Mouse (Mus musculus): ENCODE measurements around the gene Zc3h4. TPM values are rescaled to one million over a fixed set of nuclear protein-coding genes. Genes with fewer than 3 reads are reported as not detected.
A peak's percentile ranks its signal among the peaks of the same experiment; 100 is the strongest.

The Zc3h4 gene
- polyA plus RNA-seq, 1 experiment from 2014 or later = 16.4 TPM

DNA sequence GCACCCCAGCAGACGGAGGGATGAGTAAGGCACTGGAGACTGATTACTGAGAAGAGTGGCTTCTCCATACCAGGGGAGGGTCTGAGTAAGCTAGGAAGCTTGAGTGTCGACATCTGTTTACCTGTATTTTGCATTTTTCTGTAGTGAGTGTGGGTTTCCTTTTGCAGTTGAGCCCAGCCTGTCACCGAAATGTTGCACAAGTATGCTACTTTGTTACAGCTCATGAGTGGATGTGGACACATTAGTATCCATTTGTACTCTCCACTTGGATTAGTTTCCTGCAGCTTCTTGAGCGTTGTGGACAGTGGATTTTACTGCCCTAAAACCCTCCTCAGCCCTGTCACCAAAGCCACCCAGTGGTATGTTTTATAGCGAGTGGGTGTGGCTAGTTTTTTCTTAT, 18.0 kb downstream of the Zc3h4 start:
- ATAC-seq (replicated peaks; ENCODE audit: low FRiP score, low TSS enrichment, low read depth) (no peak), DNase-seq (ENCODE audit: low spot score) (no peak)
- Histone ChIP-seq H3K9ac (ENCODE audit: low read length) (no peak overlapping the region), H3K4me3 (ENCODE audit: low read depth, low read length) (no peak overlapping the region), H3K27ac (ENCODE audit: low read depth) (no peak overlapping the region), H3K4me1 (replicated peaks; ENCODE audit: control insufficient read depth, insufficient read depth, low read length) (no peaks in the 10 kb centered on the region), H3K9me3 (ENCODE audit: control insufficient read depth, low read length) (no peaks in the 10 kb centered on the region), H3K4me2 (ENCODE audit: low read length) (no peak overlapping the region), H3K27me3 (replicated peaks; ENCODE audit: control insufficient read depth, insufficient read depth, low read length) (no peaks in the 10 kb centered on the region), H3K36me3 (ENCODE audit: control insufficient read depth, insufficient read depth, low read length) (peaks cover 77% of the 10 kb centered on the region)
- WGBS = 86% methylated on average over 5 of the region's 5 CpGs

DNA sequence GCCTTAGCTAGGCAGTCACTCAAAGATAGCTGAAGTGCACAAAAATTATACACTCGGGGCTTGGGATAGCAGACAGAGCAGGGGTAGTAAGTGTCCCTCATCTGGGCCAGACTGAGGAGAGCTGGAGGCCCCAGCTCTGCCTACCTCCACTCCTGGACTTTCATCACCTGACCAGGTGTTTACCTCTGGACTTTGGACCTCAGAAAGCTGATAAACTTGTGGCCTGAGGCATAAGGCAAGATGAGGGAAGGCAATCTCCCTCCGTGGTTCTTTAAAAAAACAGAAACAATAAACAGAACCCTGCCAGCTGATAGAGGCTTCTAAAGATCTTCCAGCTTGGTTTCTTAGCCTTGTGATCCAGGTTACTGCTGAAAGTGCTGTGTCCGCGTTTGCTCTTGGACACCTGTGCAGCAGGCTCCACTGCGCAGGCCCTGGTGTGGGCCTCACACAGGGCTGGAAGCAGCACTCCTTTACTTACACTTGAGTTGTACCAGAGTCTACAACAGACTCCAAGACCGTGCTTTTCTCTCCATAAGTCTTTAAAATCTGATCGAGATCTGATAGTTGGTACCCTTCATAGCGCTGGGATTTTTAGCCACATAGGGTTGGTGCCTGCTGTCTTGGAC, 19.9 kb downstream of the Zc3h4 start:
- 85% methylated on average over 8 of the region's 8 CpGs for WGBS
- Histone ChIP-seq H3K4me3 (ENCODE audit: low read depth, low read length) (no peak overlapping the region), H3K27ac (ENCODE audit: low read depth) (peak overlapping the region; percentile 27; the same call in 1 of the 2 replicates), H3K9ac (ENCODE audit: low read length) (no peak overlapping the region), H3K4me1 (replicated peaks; ENCODE audit: control insufficient read depth, insufficient read depth, low read length) (no peaks in the 10 kb centered on the region), H3K4me2 (ENCODE audit: low read length) (no peak overlapping the region), H3K36me3 (ENCODE audit: control insufficient read depth, insufficient read depth, low read length) (peaks cover 96% of the 10 kb centered on the region), H3K9me3 (ENCODE audit: control insufficient read depth, low read length) (no peaks in the 10 kb centered on the region), H3K27me3 (replicated peaks; ENCODE audit: control insufficient read depth, insufficient read depth, low read length) (no peaks in the 10 kb centered on the region)
- no peak for DNase-seq (ENCODE audit: low spot score)
- ATAC-seq (replicated peaks; ENCODE audit: low FRiP score, low TSS enrichment, low read depth) = peak; percentile 69; the same call in 1 of the 2 replicates

DNA sequence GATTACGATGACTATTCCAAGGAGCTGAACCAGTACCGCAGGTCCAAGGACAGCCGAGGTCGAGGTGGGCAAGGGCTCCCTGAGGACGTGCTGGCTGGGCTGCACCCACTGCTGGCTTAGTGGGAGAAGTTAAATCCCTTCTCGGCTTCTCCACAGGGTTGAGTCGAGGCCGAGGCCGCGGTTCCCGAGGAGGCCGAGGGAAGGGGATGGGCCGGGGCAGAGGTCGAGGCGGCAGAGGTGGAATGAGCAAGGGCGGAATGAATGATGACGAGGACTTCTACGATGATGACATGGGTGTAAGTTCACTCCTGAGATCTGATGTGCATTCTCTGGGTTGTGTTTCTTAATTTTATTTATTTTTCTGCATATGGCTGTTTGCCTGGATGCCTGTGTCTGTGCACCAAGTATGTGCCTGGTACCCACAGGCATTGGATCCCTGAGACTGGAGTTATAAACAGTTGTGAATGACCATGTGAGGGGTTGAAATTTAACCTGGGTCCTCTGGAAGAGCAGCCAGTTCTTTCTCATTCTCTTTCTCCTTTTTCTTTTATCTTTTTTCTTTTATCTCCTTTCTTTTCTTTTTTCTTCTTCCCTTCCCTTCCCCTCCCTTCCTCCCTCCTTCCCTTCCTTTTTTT, 21.6 kb downstream of the Zc3h4 start:
- Histone ChIP-seq H3K4me3 (ENCODE audit: low read depth, low read length) (no peak overlapping the region), H3K4me2 (ENCODE audit: low read length) (no peak overlapping the region), H3K4me1 (replicated peaks; ENCODE audit: control insufficient read depth, insufficient read depth, low read length) (no peaks in the 10 kb centered on the region), H3K27me3 (replicated peaks; ENCODE audit: control insufficient read depth, insufficient read depth, low read length) (no peaks in the 10 kb centered on the region), H3K9ac (ENCODE audit: low read length) (no peak overlapping the region), H3K9me3 (ENCODE audit: control insufficient read depth, low read length) (no peaks in the 10 kb centered on the region), H3K36me3 (ENCODE audit: control insufficient read depth, insufficient read depth, low read length) (peaks cover 100% of the 10 kb centered on the region), H3K27ac (ENCODE audit: low read depth) (no peak overlapping the region)
- 89% methylated on average over 18 of the region's 18 CpGs for WGBS
- DNase-seq (ENCODE audit: low spot score) = no peak
- no peak for ATAC-seq (replicated peaks; ENCODE audit: low FRiP score, low TSS enrichment, low read depth)

DNA sequence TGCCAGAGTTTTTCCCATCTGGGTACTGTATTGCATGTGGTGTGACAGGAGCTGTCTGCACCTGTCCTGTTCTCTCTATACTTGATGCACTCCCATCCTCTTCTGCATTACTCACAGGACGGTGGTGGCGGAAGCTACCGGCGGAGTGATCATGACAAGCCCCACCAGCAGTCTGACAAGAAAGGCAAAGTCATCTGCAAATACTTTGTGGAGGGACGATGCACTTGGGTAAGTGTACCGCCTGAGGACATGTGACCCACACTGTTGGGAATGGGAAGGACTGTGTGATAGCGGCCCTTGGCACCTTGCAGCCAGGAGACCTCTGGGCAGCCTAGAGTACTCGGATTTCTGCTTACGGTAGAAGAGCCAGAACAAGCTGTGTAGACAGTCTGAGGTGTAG, 23.0 kb downstream of the Zc3h4 start:
- Histone ChIP-seq H3K9me3 (ENCODE audit: control insufficient read depth, low read length) (no peaks in the 10 kb centered on the region), H3K36me3 (ENCODE audit: control insufficient read depth, insufficient read depth, low read length) (peaks cover 100% of the 10 kb centered on the region), H3K27ac (ENCODE audit: low read depth) (no peak overlapping the region), H3K4me1 (replicated peaks; ENCODE audit: control insufficient read depth, insufficient read depth, low read length) (no peaks in the 10 kb centered on the region), H3K9ac (ENCODE audit: low read length) (no peak overlapping the region), H3K4me3 (ENCODE audit: low read depth, low read length) (no peak overlapping the region), H3K27me3 (replicated peaks; ENCODE audit: control insufficient read depth, insufficient read depth, low read length) (no peaks in the 10 kb centered on the region), H3K4me2 (ENCODE audit: low read length) (no peak overlapping the region)
- 92% methylated on average over 9 of the region's 9 CpGs for WGBS
- ATAC-seq (replicated peaks; ENCODE audit: low FRiP score, low TSS enrichment, low read depth) (no peak), DNase-seq (ENCODE audit: low spot score) (no peak)

DNA sequence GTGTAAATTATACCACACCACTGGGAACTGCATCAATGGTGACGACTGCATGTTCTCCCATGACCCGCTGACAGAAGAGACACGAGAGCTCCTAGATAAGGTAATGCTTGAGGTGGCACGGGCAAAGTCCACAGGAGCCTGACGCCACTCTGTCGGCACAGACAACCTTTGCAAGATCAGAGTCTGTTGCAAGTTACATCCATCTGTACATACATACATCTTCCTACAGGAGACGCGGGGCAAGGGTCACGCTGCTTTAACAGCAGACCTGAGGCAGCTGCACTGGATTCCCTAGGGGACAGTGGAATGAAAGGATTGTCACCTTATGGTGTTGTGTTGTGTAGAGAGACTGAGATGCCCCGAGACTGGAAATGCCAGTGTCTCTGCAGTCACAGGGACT, 25.0 kb downstream of the Zc3h4 start:
- no peak for ATAC-seq (replicated peaks; ENCODE audit: low FRiP score, low TSS enrichment, low read depth)
- H3K9ac ChIP-seq (ENCODE audit: low read length) = no peak overlapping the region

DNA sequence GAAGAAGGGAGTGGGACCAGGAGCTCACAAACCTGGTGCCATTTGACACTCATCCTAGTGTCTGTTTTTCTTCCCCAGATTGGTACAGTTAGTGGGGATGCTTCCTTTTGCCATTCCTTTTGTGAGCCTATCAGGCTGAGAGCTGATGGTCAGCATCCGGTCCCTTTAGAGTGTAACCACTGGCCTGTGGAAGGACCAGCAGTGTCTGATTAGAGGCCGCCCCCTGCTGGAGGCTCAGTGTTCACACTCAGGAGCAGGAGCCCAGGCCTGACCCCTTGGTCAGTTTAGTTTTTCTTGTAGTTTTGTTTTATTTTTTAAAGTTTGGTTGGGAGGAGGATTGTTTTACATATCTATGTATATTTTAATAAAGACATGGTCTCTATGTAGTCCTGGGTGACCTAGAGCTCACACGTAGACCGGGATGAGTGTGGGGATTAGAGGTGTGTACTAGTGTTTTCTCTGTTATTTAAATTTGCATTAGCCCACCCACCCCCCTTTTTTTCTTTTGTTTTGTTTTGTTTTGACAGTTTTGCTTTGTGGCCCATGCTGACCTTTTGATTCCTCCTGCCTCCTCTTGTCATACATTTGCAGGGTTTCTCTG, 25.5 kb downstream of the Zc3h4 start:
- no peaks in the 10 kb centered on the region for H3K4me1 ChIP-seq (replicated peaks; ENCODE audit: control insufficient read depth, insufficient read depth, low read length)
- H3K36me3 ChIP-seq (ENCODE audit: control insufficient read depth, insufficient read depth, low read length) = peaks cover 100% of the 10 kb centered on the region
- no peaks in the 10 kb centered on the region for H3K27me3 ChIP-seq (replicated peaks; ENCODE audit: control insufficient read depth, insufficient read depth, low read length)
- no peaks in the 10 kb centered on the region for H3K9me3 ChIP-seq (ENCODE audit: control insufficient read depth, low read length)
- 62% methylated on average over 4 of the region's 4 CpGs for WGBS
- ATAC-seq (replicated peaks; ENCODE audit: low FRiP score, low TSS enrichment, low read depth) (0 out of 2 replicates have a peak, but pooled peaks have one; percentile 70), DNase-seq (ENCODE audit: low spot score) (peak; percentile 83)
- H3K9ac ChIP-seq (ENCODE audit: low read length) = no peak overlapping the region
- H3K4me3 ChIP-seq (ENCODE audit: low read depth, low read length) = no peak overlapping the region
- H3K4me2 ChIP-seq (ENCODE audit: low read length) = no peak overlapping the region
- H3K27ac ChIP-seq (ENCODE audit: low read depth) = no peak overlapping the region

More for the DNA sequence above, 25.0 kb downstream of the Zc3h4 start:
- no peak for DNase-seq (ENCODE audit: low spot score)
- Histone ChIP-seq H3K4me1 (replicated peaks; ENCODE audit: control insufficient read depth, insufficient read depth, low read length) (no peaks in the 10 kb centered on the region), H3K36me3 (ENCODE audit: control insufficient read depth, insufficient read depth, low read length) (peaks cover 100% of the 10 kb centered on the region), H3K9me3 (ENCODE audit: control insufficient read depth, low read length) (no peaks in the 10 kb centered on the region), H3K4me2 (ENCODE audit: low read length) (no peak overlapping the region), H3K4me3 (ENCODE audit: low read depth, low read length) (no peak overlapping the region), H3K27ac (ENCODE audit: low read depth) (no peak overlapping the region), H3K27me3 (replicated peaks; ENCODE audit: control insufficient read depth, insufficient read depth, low read length) (no peaks in the 10 kb centered on the region)
- WGBS = 84% methylated on average over 10 of the region's 10 CpGs

DNA sequence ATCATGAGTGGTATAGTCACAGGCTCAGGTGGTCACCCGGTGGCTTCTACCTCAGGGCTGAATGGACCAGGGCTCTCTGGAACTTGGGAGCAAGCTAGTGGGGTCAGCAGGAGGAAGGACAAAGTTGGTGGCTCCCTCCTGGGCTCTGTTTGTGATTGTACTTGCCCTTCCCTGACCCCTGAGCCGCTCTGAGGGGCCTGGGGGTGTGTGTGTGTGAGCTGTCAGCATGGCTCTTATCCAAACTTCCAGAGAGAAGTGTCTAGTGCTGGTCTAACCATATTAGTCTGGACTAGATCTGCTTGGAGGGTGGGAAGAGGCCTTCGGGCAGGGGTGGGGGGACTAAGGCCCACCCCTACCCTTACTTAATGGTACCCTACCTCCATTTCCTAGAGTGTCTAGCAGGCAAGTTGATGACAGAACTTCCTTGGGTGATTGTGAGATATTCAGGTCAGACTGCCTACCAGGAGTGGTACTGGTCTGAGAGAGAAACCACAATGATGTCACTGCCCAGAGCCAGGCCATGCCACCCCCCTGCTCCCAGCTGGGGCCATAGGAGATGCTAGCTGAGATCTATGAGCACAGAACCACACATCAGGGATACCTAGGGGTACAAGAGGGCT, 32.8 kb downstream of the Zc3h4 start:
- Histone ChIP-seq H3K36me3 (ENCODE audit: control insufficient read depth, insufficient read depth, low read length) (peaks cover 85% of the 10 kb centered on the region), H3K27me3 (replicated peaks; ENCODE audit: control insufficient read depth, insufficient read depth, low read length) (no peaks in the 10 kb centered on the region), H3K27ac (ENCODE audit: low read depth) (no peak overlapping the region), H3K4me2 (ENCODE audit: low read length) (no peak overlapping the region), H3K9me3 (ENCODE audit: control insufficient read depth, low read length) (no peaks in the 10 kb centered on the region), H3K4me1 (replicated peaks; ENCODE audit: control insufficient read depth, insufficient read depth, low read length) (no peaks in the 10 kb centered on the region), H3K4me3 (ENCODE audit: low read depth, low read length) (no peak overlapping the region), H3K9ac (ENCODE audit: low read length) (no peak overlapping the region)
- 79% methylated on average over 3 of the region's 3 CpGs for WGBS
- DNase-seq (ENCODE audit: low spot score) = no peak
- ATAC-seq (replicated peaks; ENCODE audit: low FRiP score, low TSS enrichment, low read depth) = no peak

DNA sequence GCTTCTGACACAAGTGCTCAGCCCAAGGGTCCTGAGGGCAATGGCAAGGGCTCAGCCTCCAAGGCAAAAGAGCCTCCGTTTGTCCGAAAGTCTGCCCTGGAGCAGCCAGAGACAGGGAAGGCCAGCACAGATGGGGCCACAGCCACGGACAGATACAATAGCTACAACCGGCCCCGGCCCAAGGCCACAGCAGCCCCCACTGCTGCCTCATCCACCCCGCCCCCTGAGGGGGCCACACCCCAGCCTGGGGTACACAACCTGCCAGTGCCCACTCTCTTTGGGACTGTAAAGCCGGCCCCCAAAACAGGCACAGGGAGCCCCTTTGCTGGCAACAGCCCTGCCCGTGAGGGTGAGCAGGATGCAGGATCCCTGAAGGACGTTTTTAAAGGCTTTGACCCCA, 34.4 kb downstream of the Zc3h4 start:
- H3K9me3 ChIP-seq (ENCODE audit: control insufficient read depth, low read length) = no peaks in the 10 kb centered on the region
- no peak for ATAC-seq (replicated peaks; ENCODE audit: low FRiP score, low TSS enrichment, low read depth)
- H3K4me2 ChIP-seq (ENCODE audit: low read length) = no peak overlapping the region
- WGBS = 86% methylated on average over 9 of the region's 9 CpGs
- DNase-seq (ENCODE audit: low spot score) = no peak
- no peak overlapping the region for H3K4me3 ChIP-seq (ENCODE audit: low read depth, low read length)
- H3K27ac ChIP-seq (ENCODE audit: low read depth) = no peak overlapping the region
- peaks cover 69% of the 10 kb centered on the region for H3K36me3 ChIP-seq (ENCODE audit: control insufficient read depth, insufficient read depth, low read length)
- H3K4me1 ChIP-seq (replicated peaks; ENCODE audit: control insufficient read depth, insufficient read depth, low read length) = no peaks in the 10 kb centered on the region
- no peak overlapping the region for H3K9ac ChIP-seq (ENCODE audit: low read length)
- no peaks in the 10 kb centered on the region for H3K27me3 ChIP-seq (replicated peaks; ENCODE audit: control insufficient read depth, insufficient read depth, low read length)

Data from intestine, embryonic 14.5 days (tissue).